Mouse (Mus musculus) CH12F3 (cell line): Measurements from ENCODE around the gene Timm44.
"Not testable (repeated sequence)": the region's sequence is repeated elsewhere in the genome, so short reads cannot be mapped to it uniquely, and the experiment has no call there.

Experiments used
- in situ Hi-C: fragments of 300-500 bp; cut with MboI; formaldehyde crosslinking; loops from 2 replicates; pipeline ENCODE4 v1.14.3; 2020; ENCODE audit warnings: low sequenced_read_pairs

Gene Timm44

GRCm38 (mm10) chr8:4265160-4265914 lies 10.4 kb downstream of the Timm44 start:
- in situ Hi-C loops, result no loop called here

- in situ Hi-C loops, result no loop called here
Measured at GRCm38 (mm10) chr8:4263105-4263791, 12.5 kb downstream of the Timm44 start.

DNA sequence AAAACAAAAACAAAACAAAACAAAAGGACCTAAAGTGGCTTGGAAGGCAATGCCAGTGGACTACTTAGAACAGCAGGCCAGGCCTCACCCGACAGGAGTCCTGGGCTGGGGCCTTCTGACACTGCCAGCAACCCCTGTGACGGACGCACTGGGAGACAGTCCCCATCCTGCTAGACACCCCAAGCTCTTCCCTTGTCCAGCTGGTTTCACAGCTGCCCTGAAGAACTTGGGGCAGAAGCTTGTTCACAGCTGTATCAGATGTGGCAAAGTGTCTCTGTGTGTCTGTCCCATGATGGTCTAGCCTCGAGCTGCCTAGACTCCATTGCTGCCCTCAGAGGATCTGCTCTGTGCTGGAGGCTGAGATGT lies 15.9 kb downstream of the Timm44 start:
- in situ Hi-C loops, result no loop called here

DNA sequence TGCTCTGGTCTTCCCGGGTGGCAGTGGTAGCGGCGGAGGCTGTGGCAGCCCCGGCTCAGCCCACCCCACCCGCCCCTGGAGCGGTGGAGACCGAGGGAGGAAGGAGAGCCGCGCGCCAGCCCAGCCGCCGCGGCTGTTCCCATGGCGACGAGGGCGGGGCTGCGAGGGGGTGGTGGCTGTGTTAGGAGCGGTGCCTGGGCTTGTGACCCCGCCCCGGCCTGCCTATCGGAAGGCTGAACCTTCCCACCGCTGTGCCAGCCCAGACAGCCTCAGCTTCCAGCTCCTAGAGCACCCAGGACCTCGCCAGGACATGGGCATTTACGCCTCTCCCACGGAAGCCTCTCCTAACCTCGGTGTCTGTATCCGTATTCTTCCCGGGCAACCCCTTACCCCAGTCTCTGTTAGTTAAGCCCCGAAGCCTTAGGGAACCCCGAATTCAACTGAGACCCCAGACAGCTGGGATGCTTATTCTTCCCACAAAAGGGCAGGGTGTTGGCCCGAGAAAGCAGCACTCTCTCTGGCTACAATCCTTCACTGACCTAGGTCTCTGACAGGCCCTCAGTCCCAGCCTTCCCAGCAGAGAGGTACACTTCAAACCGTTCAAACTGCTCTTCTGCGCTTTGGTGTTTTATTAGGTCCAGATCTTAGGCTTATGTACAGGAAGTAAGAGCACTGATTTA lies 16.4 kb downstream of the Timm44 start, which contains the start of gene Ctxn1:
Ctxn1 (minus strand) TSS at position 150 of the 680 bp plus-strand sequence.
- in situ Hi-C loops, result no loop called here

DNA sequence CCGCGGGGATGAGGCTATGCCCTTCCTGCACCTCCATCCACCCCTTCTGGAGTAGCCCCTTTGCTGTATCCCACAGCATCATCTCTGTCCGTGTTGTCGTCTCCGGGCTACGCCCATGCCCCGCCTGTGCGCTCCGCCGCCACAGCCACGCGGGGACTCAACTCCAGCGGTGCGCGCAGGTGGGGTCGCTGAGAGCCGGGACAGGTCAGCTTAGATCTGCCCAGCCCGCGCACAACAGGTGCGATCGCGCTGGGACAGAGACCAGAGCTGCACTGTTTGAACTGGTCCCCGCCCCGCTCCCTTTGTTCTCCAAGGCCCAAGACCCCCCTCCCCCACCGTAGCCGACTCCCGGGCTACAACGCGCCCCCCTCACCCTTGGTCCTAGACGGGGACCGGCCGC lies 17.0 kb downstream of the Timm44 start:
- in situ Hi-C loops, result no loop called here

GRCm38 (mm10) chr8:4258233-4258632 lies 17.5 kb downstream of the Timm44 start:
- in situ Hi-C loops, result no loop called here

DNA sequence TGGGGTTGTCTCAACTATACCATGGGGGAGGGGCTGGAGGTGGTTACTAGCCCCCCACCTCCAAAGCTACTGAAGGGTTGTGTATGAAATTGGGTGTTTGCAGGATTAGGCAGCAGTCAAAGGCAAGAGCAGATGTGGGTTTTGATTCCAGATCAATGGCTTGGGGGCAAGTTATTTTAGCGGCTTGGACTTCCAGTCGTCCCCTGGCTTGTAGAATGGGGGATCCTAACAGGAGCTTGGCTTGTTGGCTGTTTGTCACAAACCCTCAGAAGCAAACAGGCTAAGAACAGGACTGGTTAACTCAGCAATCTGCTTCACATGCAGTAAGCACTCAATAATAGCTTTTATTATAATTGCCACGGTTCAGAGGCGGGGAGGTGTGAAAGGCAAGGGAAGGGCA lies 18.4 kb downstream of the Timm44 start:
- in situ Hi-C loops, result no loop called here

- in situ Hi-C loops, result no loop called here
Measured at GRCm38 (mm10) chr8:4256911-4257310, 18.8 kb downstream of the Timm44 start.

DNA sequence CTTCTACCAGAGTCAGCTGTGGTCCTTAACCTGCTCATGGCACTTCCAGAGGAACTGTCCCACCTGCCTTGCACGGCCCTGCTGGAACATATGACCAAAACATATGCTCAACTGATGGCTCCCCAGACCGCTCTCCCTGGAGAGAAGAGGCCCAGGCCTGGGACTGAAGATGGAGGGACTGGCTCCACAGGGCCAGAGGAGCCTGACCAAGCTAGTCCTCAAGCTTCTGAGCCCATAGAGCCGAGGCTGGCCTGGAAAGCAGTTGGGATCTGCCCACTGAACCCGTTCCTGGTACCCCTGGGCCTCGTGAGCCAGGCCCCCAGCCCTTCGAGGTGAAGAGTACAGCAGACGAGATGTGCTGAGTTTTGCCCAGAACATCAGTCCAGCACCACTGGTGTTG lies 20.2 kb downstream of the Timm44 start:
- in situ Hi-C loops, result not testable (repeated sequence)

DNA sequence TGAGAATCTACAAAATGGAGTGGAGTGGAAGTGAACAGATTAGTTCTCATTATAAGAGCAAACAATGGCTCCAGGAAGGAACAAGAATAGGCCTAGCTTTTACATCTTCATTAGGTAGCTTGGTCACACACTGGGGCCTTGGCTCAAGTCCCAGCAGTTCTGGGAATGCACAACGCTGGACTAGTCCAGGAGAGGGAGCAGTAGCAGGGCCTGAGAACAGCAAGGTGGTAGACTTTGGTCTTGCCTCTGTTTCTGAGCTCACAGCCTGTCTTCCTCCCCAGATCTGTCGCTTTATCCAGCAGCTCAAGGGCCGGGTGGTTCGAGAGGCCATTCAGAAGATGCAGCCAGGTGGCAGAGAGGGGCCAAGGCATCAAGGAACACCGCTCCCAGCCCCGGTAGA lies 21.7 kb downstream of the Timm44 start:
- in situ Hi-C loops, result no loop called here

GRCm38 (mm10) chr8:4252934-4253841 lies 22.5 kb downstream of the Timm44 start, which contains the start of gene Snapc2:
Snapc2 (plus strand) TSS chr8:4253080.
- in situ Hi-C loops, result no loop called here

DNA sequence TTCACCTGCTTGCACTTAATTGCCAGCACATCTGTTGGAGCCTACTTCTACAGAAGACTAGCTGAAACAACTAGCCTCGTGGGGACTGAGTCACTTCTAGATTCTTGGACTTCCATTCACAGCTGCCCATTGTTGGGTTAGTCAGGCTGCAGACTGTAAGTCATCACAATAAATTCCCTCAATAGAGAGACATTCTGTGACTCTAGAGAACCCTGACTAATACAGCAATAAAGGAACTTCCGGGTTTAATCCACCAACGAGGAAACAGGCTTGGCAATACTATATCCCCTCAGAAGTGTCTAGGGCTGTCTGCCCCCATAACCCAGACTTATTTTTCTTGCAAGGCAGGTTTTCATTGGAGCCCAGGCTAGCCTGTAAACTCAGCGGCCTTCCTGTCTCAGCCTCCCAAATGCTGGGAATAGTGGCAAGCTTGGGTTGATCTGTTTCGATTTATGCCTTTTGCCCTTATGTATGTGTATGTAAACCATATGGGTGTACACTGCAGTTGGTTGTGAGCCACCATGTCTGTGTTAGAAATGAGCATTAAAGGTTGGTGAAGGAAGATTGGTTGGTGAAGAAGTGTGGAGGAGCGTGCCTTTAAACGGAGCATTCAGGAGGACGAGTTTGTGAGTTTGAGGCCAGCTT lies 23.5 kb downstream of the Timm44 start:
- in situ Hi-C loops, result no loop called here

GRCm38 (mm10) chr8:4250306-4250970 lies 25.3 kb downstream of the Timm44 start:
- in situ Hi-C loops, result no loop called here

- in situ Hi-C loops, result no loop called here
Measured at GRCm38 (mm10) chr8:4249213-4249612, 26.5 kb downstream of the Timm44 start.

GRCm38 (mm10) chr8:4247951-4248540 lies 27.7 kb downstream of the Timm44 start, which contains the start of gene Tgfbr3l:
Tgfbr3l (plus strand) TSS chr8:4248214.
- in situ Hi-C loops, result no loop called here

DNA sequence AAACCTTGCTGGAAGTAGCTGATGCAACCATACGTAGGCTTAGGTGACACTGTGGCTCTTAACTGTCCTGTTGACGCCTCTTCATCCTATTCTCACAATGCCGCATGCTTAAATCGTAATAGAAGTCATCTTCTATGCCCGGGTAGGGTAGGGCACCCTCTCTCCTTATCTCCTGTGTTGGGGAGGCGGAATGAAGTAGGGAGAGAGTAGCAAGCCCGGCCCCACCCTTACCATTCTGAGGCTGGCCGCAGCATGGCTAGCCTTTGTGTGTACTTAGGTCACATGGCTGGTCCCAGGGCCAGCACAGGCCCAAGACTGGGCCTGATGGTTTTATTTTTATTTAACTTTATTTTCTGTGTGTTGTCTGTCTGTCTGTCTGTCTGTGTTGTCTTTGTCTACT lies 28.5 kb downstream of the Timm44 start:
- in situ Hi-C loops, result no loop called here

DNA sequence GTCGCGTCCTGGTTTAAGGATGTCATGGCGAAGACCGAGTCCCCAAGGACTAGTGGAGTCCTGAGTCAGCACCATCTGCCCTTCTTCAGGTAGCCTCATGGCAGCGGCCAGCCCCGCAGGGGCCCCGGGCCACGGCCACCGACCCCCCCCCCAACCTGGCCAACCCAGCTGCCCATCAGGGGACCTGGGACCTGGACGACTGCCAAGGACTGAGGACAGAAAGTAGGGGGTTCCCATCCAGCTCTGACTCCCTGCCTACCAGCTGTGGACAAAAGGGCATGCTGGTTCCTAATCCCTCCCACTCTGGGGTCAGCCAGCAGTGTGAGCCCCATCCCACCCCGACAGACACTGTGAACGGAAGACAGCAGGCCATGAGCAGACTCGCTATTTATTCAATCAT lies 30.0 kb downstream of the Timm44 start:
- in situ Hi-C loops, result no loop called here

DNA sequence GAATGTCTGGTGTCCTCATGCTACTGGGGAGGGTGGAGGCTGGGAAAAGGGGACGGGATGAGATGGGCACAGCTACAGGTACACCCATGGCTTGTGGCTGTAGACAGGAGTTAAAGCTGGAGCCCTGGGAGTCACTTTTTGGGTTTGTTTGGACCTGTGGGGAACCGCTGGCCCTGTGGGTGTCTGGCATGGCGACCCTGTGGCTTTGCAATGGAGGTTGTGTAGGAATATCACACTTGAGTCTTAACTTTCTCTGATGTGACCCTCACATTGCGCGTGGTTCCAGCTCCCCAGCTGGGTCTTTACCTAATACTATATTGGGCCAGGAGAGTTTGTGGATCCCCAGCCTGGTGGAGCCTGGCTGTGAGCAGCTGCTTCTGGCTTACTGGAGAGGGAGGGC lies 30.7 kb downstream of the Timm44 start:
- in situ Hi-C loops, result no loop called here

GRCm38 (mm10) chr8:4239193-4239890 lies 36.4 kb downstream of the Timm44 start:
- in situ Hi-C loops, result no loop called here
